Mouse (Mus musculus) G1E (cell line): ENCODE data around the gene Eri2. TPM values are rescaled to one million over a fixed set of nuclear protein-coding genes. Genes with fewer than 3 reads are reported as not detected.

Experiments used
- ATAC-seq: 2 replicates; pipeline ENCODE4 v1.8.0; 2016; ENCODE audit warnings: mild to moderate bottlenecking; ENCODE audit not compliant: insufficient number of reproducible peaks, poor library complexity, low FRiP score, severe bottlenecking; ENCODE audit errors: extremely low read depth
- DNase-seq: peaks from one replicate; pipeline ENCODE4 v3.0.0; 2012; ENCODE audit warnings: low spot score
- H3K27me3 ChIP-seq: 2 replicates; pipeline ENCODE4 v1.6.1; 2012; ENCODE audit warnings: mild to moderate bottlenecking, low read length, inconsistent platforms; ENCODE audit not compliant: insufficient read depth
- H3K36me3 ChIP-seq: replicated peaks from 2 replicates; pipeline ENCODE3; 2012; ENCODE audit warnings: mild to moderate bottlenecking, inconsistent platforms
- H3K4me1 ChIP-seq: 2 replicates; pipeline ENCODE4 v1.6.1; 2012; ENCODE audit warnings: low read depth, low read length, inconsistent platforms, mixed read lengths; ENCODE audit not compliant: insufficient read depth
- H3K4me3 ChIP-seq: 2 replicates; pipeline ENCODE4 v1.5.1; 2012; ENCODE audit warnings: low read depth, mild to moderate bottlenecking, inconsistent platforms, low read length, moderate library complexity, mixed read lengths
- H3K9me3 ChIP-seq: replicated peaks from 2 replicates; pipeline ENCODE4 v1.6.1; 2012; ENCODE audit warnings: inconsistent platforms
- CTCF ChIP-seq: IDR thresholded peaks from 2 replicates; pipeline ENCODE4 v1.5.1; 2012; ENCODE audit warnings: low read depth, low read length, inconsistent platforms, mixed read lengths
- GATA1 ChIP-seq: IDR thresholded peaks from 2 replicates; pipeline ENCODE4 v1.6.1; 2012; ENCODE audit warnings: borderline replicate concordance, low read length, inconsistent platforms, mixed read lengths
- GATA2 ChIP-seq: IDR thresholded peaks from 2 replicates; pipeline ENCODE4 v1.6.1; 2012; ENCODE audit warnings: low read depth, low read length, inconsistent platforms, borderline replicate concordance
- POLR2AphosphoS5 ChIP-seq: IDR thresholded peaks from 2 replicates; pipeline ENCODE4 v1.6.1; 2012; ENCODE audit warnings: low read depth, low read length, inconsistent platforms; ENCODE audit not compliant: insufficient replicate concordance
- TAL1 ChIP-seq: conservative IDR thresholded peaks from 2 replicates; pipeline ENCODE4 v1.6.1; 2012; ENCODE audit warnings: low read depth, low read length, inconsistent platforms, mixed read lengths
- polyA plus RNA-seq: library from polyadenylated mRNA; stranded (reverse); fragments of >175 nt; gene quantifications from 2 replicates; pipeline ENCODE4 v1.2.3, GENCODE M21; 2012
- total RNA-seq, 2 experiments: library from RNA; stranded (forward) in 1 of 2; stranded (reverse) in 1 of 2; fragments of 200-1000 nt in 1 of 2; fragments of >200 nt in 1 of 2; fragmentation: Nextera tagmentation in 1 of 2; gene quantifications; 2 replicates each; pipeline ENCODE4 v1.2.3; 2014 to 2017

Gene Eri2
- total and polyA plus RNA-seq, 3 experiments: 1.7 to 65.5 (median 37.4) TPM

DNA sequence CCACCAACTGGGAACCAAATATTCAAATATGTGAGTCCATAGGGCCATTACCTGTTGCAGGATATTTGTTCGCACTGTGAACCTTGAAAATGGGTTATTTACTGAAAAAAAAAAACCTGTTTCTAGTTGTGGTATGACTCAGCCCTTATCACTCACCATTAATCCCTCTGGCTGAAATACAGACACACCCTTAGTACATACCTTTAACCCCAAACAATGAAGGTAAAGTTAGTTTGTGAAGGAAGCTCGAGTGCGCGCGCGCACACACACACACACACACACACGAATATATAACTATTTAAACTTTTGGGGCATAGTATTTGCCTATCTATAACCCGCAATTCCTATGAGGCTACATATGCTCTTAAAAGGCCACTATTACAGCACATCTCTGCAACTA is 24.0 kb downstream of the Eri2 start:
- H3K4me1 ChIP-seq: no peaks in the 10 kb centered on the region
- no peaks in the 10 kb centered on the region for H3K9me3 ChIP-seq
- no peak for TF ChIP-seq TAL1
- TF ChIP-seq POLR2AphosphoS5: no peak
- no peak for TF ChIP-seq GATA1
- no peak for TF ChIP-seq CTCF
- no peak for TF ChIP-seq GATA2
- ATAC-seq (no peak), DNase-seq (no peak)
- no peaks in the 10 kb centered on the region for H3K27me3 ChIP-seq
- no peak overlapping the region for H3K4me3 ChIP-seq
- peaks cover 2% of the 10 kb centered on the region for H3K36me3 ChIP-seq

DNA sequence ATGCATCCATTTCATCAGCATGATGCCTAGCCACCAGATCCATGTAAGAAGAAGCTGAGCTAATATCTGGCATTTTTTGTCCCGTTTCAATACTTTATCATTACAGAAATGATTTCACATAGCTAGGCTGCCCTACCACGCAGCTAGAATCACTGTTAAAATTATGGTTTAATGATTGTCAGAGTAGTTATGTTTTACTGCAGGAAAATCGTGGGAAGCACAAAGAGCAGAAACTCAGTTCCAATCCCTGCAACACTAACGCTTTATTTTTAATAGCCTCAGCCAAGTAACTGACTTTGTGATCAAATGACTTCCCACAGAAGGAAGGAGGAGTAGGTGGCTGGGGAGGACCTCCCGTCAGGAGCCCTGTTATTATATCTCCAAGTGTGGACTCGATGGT is 26.9 kb downstream of the Eri2 start:
- H3K9me3 ChIP-seq: no peaks in the 10 kb centered on the region
- peaks cover 1% of the 10 kb centered on the region for H3K36me3 ChIP-seq
- H3K4me3 ChIP-seq: no peak overlapping the region
- no peak for ATAC-seq
- no peak for TF ChIP-seq GATA2
- TF ChIP-seq CTCF: no peak
- TF ChIP-seq TAL1: no peak
- TF ChIP-seq GATA1: no peak
- no peak for TF ChIP-seq POLR2AphosphoS5
- H3K4me1 ChIP-seq: no peaks in the 10 kb centered on the region
- no peak for DNase-seq
- H3K27me3 ChIP-seq: peaks cover 6% of the 10 kb centered on the region; the same call in 1 of the 2 replicates

DNA sequence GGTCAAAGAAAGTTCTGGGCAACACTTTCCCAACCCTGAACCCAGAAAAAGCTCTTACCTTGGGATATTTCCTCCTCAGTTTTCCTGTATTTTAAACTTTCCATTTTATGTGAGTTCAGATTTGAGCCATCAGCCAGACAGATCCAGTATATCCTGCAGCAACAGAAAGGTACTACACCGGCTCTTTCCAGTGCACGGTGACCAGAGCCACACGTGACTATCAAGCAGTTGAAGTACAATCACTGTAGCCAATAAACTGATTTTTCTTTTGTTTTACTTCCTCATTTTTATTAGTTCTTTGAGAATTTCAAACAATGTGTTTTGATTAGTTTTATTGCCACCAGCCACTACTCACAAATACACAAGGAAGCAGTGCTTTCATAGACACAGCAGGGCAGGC is 29.5 kb downstream of the Eri2 start:
- Histone ChIP-seq H3K9me3 (no peaks in the 10 kb centered on the region), H3K4me3 (no peak overlapping the region), H3K27me3 (peaks cover 13% of the 10 kb centered on the region), H3K36me3 (no peaks in the 10 kb centered on the region), H3K4me1 (no peaks in the 10 kb centered on the region)
- DNase-seq: no peak
- TF ChIP-seq POLR2AphosphoS5: no peak
- TF ChIP-seq GATA2: no peak
- no peak for TF ChIP-seq GATA1
- TF ChIP-seq CTCF: no peak
- TF ChIP-seq TAL1: no peak
- ATAC-seq: no peak

DNA sequence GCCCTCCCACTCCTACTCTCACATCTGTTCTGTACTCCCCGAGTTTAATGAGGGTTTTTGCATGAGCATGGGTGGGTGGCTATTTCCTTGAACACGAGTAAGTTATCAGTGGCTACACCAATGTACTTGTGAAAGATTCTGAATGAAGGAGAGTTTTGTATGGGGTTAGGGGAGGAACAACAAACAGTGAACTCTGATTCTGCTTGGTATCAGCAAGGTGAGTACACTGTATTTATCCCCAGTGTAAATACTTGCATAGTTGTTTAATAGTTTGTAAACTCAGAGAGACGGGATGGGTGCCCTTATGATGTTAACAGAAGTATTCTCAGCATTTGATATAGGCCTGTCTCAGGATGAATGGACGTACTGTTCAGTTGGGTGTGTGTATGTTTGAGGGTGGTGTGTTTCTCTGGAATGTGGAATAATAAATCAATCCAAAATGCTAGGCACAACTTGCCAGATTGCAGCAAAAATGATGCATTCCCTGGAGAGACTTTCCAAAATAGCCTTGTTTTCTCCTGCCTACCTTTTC is 31.6 kb downstream of the Eri2 start:
- DNase-seq: no peak
- TF ChIP-seq GATA1 (no peak), CTCF (no peak), POLR2AphosphoS5 (no peak)
- Histone ChIP-seq H3K27me3 (peaks cover 18% of the 10 kb centered on the region), H3K9me3 (no peaks in the 10 kb centered on the region), H3K4me3 (no peak overlapping the region), H3K4me1 (no peaks in the 10 kb centered on the region), H3K36me3 (no peaks in the 10 kb centered on the region)
- ATAC-seq: no peak

DNA sequence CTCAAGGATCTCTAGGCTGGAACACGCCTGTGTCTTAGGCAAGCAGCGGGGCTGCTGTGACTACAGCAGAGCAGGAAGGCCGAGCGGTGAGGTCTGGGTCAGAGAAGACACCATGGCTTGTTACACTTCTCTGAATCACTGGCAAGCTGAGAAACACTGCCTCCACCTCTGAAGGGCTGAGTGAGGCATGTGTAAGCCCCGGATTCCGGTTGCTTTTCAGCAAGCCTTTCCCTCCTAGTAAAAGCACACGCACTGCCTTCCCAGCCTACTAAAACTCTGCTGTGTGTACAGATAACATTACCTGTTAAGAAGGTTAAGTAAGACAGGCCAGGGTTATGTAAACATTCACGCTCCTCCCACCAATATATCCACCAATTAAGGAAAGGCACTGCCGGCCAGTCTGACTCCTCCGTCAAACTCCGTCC is 33.3 kb downstream of the Eri2 start, which contains the start of gene Acsm3:
Gene Acsm3, plus strand, starts transcription at position 397 of the 425 bp plus-strand sequence.
- TF ChIP-seq GATA1 (no peak), TAL1 (no peak), GATA2 (no peak), POLR2AphosphoS5 (no peak), CTCF (no peak)
- DNase-seq: no peak
- no peaks in the 10 kb centered on the region for H3K4me1 ChIP-seq

DNA sequence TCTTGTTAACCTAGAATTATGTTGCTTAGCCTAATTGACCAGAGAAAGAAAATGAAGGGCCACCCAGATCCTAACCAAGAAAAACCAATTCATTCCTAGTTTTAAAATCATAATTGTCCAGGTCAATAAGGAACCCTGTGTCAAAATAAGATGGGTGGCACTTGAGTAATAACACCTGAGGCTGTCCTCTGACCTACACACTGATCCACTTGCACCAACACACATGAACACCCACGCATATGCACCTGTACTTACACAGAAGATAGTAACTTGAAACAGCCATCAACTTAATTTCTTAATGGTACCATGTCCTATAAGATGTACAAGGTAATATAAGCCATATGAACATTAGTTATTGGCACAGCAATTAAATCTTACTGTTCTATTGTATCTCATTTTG is 40.2 kb downstream of the Eri2 start:
- H3K27me3 ChIP-seq: peaks cover 3% of the 10 kb centered on the region; the same call in 1 of the 2 replicates
- ATAC-seq: no peak
- TF ChIP-seq TAL1: no peak
- no peak for TF ChIP-seq CTCF
- TF ChIP-seq POLR2AphosphoS5: no peak
- TF ChIP-seq GATA1: no peak
- no peak for TF ChIP-seq GATA2
- H3K9me3 ChIP-seq: no peaks in the 10 kb centered on the region
- DNase-seq: no peak
- no peak overlapping the region for H3K4me3 ChIP-seq
- no peaks in the 10 kb centered on the region for H3K36me3 ChIP-seq
- H3K4me1 ChIP-seq: no peaks in the 10 kb centered on the region

More for the DNA sequence above, 33.3 kb downstream of the Eri2 start, which contains the start of gene Acsm3:
- no peak for ATAC-seq
- H3K9me3 ChIP-seq: no peaks in the 10 kb centered on the region
- H3K27me3 ChIP-seq: peaks cover 18% of the 10 kb centered on the region
- H3K36me3 ChIP-seq: no peaks in the 10 kb centered on the region
- H3K4me3 ChIP-seq: no peak within 1 kb of the TSS

DNA sequence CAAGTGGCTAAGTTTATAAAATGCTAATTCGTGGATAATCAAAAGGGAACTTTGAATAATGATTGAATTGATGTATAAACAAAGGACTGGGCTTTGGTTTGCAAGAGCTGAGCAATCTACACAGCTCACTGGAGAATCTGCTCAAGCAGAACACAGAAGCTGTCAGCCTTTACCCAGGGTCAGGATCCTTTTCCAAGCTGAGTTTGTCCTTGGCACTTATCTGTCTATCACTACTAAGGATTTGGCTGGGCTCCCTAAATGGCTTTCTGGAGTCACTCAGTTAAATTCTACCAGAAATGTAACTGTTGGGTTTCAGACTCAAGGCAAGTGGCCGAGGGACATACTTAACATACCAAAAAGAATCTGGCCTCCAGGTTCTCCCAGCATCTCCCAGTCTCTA is 43.9 kb downstream of the Eri2 start:
- no peaks in the 10 kb centered on the region for H3K36me3 ChIP-seq
- H3K9me3 ChIP-seq: no peaks in the 10 kb centered on the region
- H3K4me3 ChIP-seq: no peak overlapping the region
- no peaks in the 10 kb centered on the region for H3K4me1 ChIP-seq
- DNase-seq (no peak), ATAC-seq (no peak)
- H3K27me3 ChIP-seq: no peaks in the 10 kb centered on the region
- TF ChIP-seq GATA2: no peak
- TF ChIP-seq POLR2AphosphoS5: no peak
- TF ChIP-seq CTCF: no peak
- TF ChIP-seq TAL1: no peak
